Mouse (Mus musculus) stomach, postnatal 0 days (tissue): ENCODE results near the gene Nudt2. TPM values are rescaled to one million over a fixed set of nuclear protein-coding genes. Genes with fewer than 3 reads are reported as not detected.

Source experiments
- ATAC-seq: fragments of 200-750 bp; cut with Nextera tagmentation; 2 replicates; pipeline ENCODE4 v1.8.0; 2017; ENCODE audit not compliant: low FRiP score, low TSS enrichment
- DNase-seq: peaks from one replicate; pipeline ENCODE4 v3.0.0-alpha.2; 2016; ENCODE audit warnings: low spot score
- H3K27ac ChIP-seq: fragments of 300-500 bp; sonication (generic); replicated peaks from 2 replicates; pipeline ENCODE4 v1.5.1; 2014; ENCODE audit warnings: mild to moderate bottlenecking, control low read depth
- H3K27me3 ChIP-seq: fragments of 300-500 bp; sonication (generic); 2 replicates; pipeline ENCODE4 v1.6.1; 2014; ENCODE audit warnings: low read length; ENCODE audit not compliant: control insufficient read depth, insufficient read depth
- H3K36me3 ChIP-seq: fragments of 300-500 bp; sonication (generic); 2 replicates; pipeline ENCODE4 v1.6.1; 2014; ENCODE audit warnings: low read length, mixed read lengths; ENCODE audit not compliant: control insufficient read depth, insufficient read depth
- H3K4me1 ChIP-seq: fragments of 300-500 bp; sonication (generic); replicated peaks from 2 replicates; pipeline ENCODE4 v1.6.1; 2014; ENCODE audit warnings: antibody characterized with exemption; ENCODE audit not compliant: control insufficient read depth, insufficient read depth
- H3K4me2 ChIP-seq: fragments of 300-500 bp; sonication (generic); replicated peaks from 2 replicates; pipeline ENCODE4 v1.6.1; 2014; ENCODE audit warnings: low read depth, mild to moderate bottlenecking, control low read depth, moderate library complexity
- H3K4me3 ChIP-seq: fragments of 300-500 bp; sonication (generic); 2 replicates; pipeline ENCODE4 v1.5.1; 2014; ENCODE audit warnings: low read depth, low read length, control low read depth
- H3K9ac ChIP-seq: fragments of 300-500 bp; sonication (generic); 2 replicates; pipeline ENCODE4 v1.6.1; 2014; ENCODE audit warnings: mild to moderate bottlenecking, low read length, control low read depth, mixed read lengths
- H3K9me3 ChIP-seq: fragments of 300-500 bp; sonication (generic); 2 replicates; pipeline ENCODE4 v1.6.1; 2016; ENCODE audit warnings: low read length; ENCODE audit not compliant: control insufficient read depth
- CTCF ChIP-seq: IDR thresholded peaks from 2 replicates; pipeline ENCODE4 v1.5.1; 2016; ENCODE audit warnings: antibody characterized with exemption, low read depth, mild to moderate bottlenecking, moderate library complexity
- EP300 ChIP-seq: optimal IDR thresholded peaks from 2 replicates; pipeline ENCODE3; 2016; ENCODE audit warnings: antibody characterized with exemption
- WGBS: fragments of 180-500 bp; shearing (Covaris S2); extraction: QIAGEN DNeasy Blood & Tissue Kit; methylation state at CpG from one replicate; pipeline ENCODE4 v1.1.7; 2014; 5-methylcytosine and 5-hydroxymethylcytosine counted together
- polyA plus RNA-seq: library from polyadenylated mRNA; unstranded; fragments of >200 nt; fragmentation: Nextera tagmentation; extraction: Ambion mirVana; gene quantifications from 2 replicates; pipeline ENCODE4 v1.2.1, GENCODE M21; 2015

The Nudt2 gene
- polyA plus RNA-seq, 1 experiment from 2014 or later = 38.6 TPM

- no peaks in the 10 kb centered on the region for H3K4me1 ChIP-seq
- H3K4me2 ChIP-seq = no peak overlapping the region
- TF ChIP-seq CTCF (no peak), EP300 (no peak)
- H3K27ac ChIP-seq = no peak overlapping the region
- H3K36me3 ChIP-seq = no peaks in the 10 kb centered on the region; the same call in 1 of the 2 replicates
- no peaks in the 10 kb centered on the region for H3K27me3 ChIP-seq
- no peak overlapping the region for H3K4me3 ChIP-seq
- DNase-seq (no peak), ATAC-seq (no peak)
- WGBS = 43% methylated on average over 14 of the region's 14 CpGs
- H3K9ac ChIP-seq = no peak overlapping the region
- H3K9me3 ChIP-seq = no peaks in the 10 kb centered on the region
Measured at GRCm38 (mm10) chr4:41520641-41521040, 55.7 kb downstream of the Nudt2 start.

GRCm38 (mm10) chr4:41522136-41522535, 57.2 kb downstream of the Nudt2 start:
- ATAC-seq (no peak), DNase-seq (no peak)
- Histone ChIP-seq H3K36me3 (no peaks in the 10 kb centered on the region; the same call in 1 of the 2 replicates), H3K4me3 (no peak overlapping the region), H3K4me2 (no peak overlapping the region), H3K9me3 (no peaks in the 10 kb centered on the region), H3K27ac (no peak overlapping the region), H3K27me3 (no peaks in the 10 kb centered on the region), H3K4me1 (no peaks in the 10 kb centered on the region), H3K9ac (no peak overlapping the region)
- TF ChIP-seq CTCF (no peak), EP300 (no peak)
- WGBS = 72% methylated on average over 6 of the region's 6 CpGs

- Histone ChIP-seq H3K27me3 (no peaks in the 10 kb centered on the region), H3K4me2 (no peak overlapping the region), H3K4me3 (no peak overlapping the region), H3K9me3 (no peaks in the 10 kb centered on the region), H3K4me1 (no peaks in the 10 kb centered on the region), H3K27ac (no peak overlapping the region), H3K36me3 (no peaks in the 10 kb centered on the region; the same call in 1 of the 2 replicates), H3K9ac (no peak overlapping the region)
- 49% methylated on average over 5 of the region's 5 CpGs for WGBS
- TF ChIP-seq EP300 (no peak), CTCF (peak; percentile 82)
- DNase-seq (no peak), ATAC-seq (no peak)
Measured at GRCm38 (mm10) chr4:41522788-41523187, 57.8 kb downstream of the Nudt2 start.

- Histone ChIP-seq H3K27ac (no peak overlapping the region), H3K9ac (no peak overlapping the region), H3K27me3 (no peaks in the 10 kb centered on the region), H3K9me3 (no peaks in the 10 kb centered on the region), H3K4me2 (no peak overlapping the region), H3K4me1 (no peaks in the 10 kb centered on the region), H3K36me3 (no peaks in the 10 kb centered on the region; the same call in 1 of the 2 replicates), H3K4me3 (no peak overlapping the region)
- ATAC-seq = no peak
- TF ChIP-seq EP300 = no peak
- no peak for TF ChIP-seq CTCF
- 62% methylated on average over 7 of the region's 7 CpGs for WGBS
- no peak for DNase-seq
Measured at GRCm38 (mm10) chr4:41523839-41524238, 58.9 kb downstream of the Nudt2 start.

- Histone ChIP-seq H3K9ac (no peak overlapping the region), H3K4me2 (no peak overlapping the region), H3K9me3 (no peaks in the 10 kb centered on the region), H3K4me3 (no peak overlapping the region), H3K4me1 (no peaks in the 10 kb centered on the region), H3K36me3 (no peaks in the 10 kb centered on the region; the same call in 1 of the 2 replicates), H3K27ac (no peak overlapping the region), H3K27me3 (no peaks in the 10 kb centered on the region)
- no peak for ATAC-seq
- no peak for DNase-seq
- WGBS = 65% methylated on average over 9 of the region's 9 CpGs
- no peak for TF ChIP-seq CTCF
- no peak for TF ChIP-seq EP300
Measured at GRCm38 (mm10) chr4:41524829-41525228, 59.9 kb downstream of the Nudt2 start.

- Histone ChIP-seq H3K9ac (no peak overlapping the region), H3K4me2 (no peak overlapping the region), H3K4me1 (no peaks in the 10 kb centered on the region), H3K9me3 (no peaks in the 10 kb centered on the region), H3K27me3 (no peaks in the 10 kb centered on the region), H3K36me3 (no peaks in the 10 kb centered on the region; the same call in 1 of the 2 replicates), H3K27ac (no peak overlapping the region), H3K4me3 (no peak overlapping the region)
- ATAC-seq = no peak
- TF ChIP-seq CTCF (no peak), EP300 (no peak)
- DNase-seq = no peak
- WGBS = 72% methylated on average over 7 of the region's 7 CpGs
Measured at GRCm38 (mm10) chr4:41526553-41526952, 61.6 kb downstream of the Nudt2 start.
